Mouse (Mus musculus) frontal cortex, postnatal 10 days (tissue): ENCODE data around the gene Acadl.

ENCODE experiments used
- DNase-seq, 2 experiments: peaks; one replicate each; pipeline ENCODE4 v3.0.0; 2022; ENCODE audit warnings: low spot score in 2 of 2, mixed read lengths in 1 of 2

Gene Acadl

DNA sequence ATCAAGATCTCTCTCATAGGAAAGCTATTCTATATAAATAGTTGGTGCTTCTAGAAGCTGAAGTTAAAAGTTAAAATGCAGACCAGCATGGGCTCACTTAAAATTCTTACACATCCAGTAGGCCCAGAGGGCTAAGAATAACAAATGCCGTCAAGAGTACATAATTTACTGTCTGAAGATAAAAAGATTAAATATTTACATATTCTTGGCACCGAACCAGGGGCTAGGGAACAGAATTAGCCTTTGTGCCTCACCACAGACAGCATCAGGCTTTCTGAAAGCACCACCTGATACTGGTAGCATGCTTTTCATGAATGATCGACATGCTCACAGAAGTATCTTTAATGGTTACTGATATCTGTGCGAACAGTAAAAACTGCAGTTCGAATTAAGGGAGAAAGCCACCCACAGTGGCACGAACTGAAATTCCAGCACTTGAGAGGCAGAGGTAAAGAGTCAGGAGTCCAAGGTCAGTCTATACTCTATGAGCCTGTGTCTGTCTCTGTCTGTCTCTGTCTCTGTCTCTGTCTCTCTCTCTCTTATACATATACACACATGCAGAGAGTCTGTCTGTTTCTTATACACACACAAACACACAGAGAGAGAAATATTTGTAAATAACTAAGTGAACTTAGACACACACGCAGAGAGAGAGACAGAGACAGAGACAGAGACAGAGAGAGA, 23.2 kb downstream of the Acadl start:
- DNase-seq: no peak

- DNase-seq: no peak
Observed at GRCm38 (mm10) chr1:66839135-66839534, 23.9 kb downstream of the Acadl start.

DNA sequence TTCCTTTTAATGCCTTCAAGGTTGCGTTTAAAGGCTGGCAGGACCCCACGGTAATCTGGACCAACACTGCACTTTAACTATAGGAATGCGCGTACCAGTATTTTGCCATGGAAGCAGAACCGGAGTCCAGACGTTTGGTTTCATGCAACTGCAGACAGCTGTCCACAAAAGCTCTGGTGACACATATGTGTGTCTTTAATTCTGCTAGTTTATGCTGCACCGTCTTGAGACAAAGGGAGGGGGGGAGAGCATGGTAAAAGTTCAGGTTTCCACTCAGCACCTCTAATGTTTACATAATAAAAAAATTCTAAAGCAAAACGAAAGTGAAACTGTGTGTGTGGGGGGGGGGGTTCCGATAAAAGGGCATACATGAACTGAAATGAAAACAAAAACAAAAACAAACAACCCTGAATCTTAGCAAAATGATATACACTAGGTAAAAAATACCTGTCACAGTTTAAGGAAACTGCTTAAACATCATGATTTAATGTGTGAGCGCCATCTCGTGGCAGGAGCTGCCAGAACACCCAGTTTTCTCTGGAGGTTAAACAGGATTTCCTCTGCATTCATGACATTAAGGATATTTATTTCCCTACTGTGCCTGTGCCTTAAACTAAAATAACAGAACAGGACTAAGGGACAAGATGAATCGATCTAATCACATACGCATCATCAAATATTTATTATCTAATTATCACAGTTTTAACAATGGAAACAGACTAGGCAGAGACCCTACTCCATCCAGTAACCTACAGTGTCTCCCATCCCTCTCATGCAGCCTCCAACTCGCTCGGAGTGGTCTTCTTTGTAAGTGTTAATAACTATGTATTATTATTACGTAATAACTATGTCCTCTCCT, 24.7 kb downstream of the Acadl start:
- DNase-seq: peak in 1 of 2 experiments; percentile 62

GRCm38 (mm10) chr1:66837207-66837606, 25.9 kb downstream of the Acadl start:
- no peak for DNase-seq

- DNase-seq: no peak
Observed at GRCm38 (mm10) chr1:66832636-66833165, 30.4 kb downstream of the Acadl start.

- DNase-seq: no peak
Observed at GRCm38 (mm10) chr1:66831824-66832600, 31.1 kb downstream of the Acadl start.

- DNase-seq: no peak
Observed at GRCm38 (mm10) chr1:66829400-66830080, 33.5 kb downstream of the Acadl start.

GRCm38 (mm10) chr1:66821966-66822365, 41.1 kb downstream of the Acadl start:
- no peak for DNase-seq

- DNase-seq: no peak
Observed at GRCm38 (mm10) chr1:66820241-66820640, 42.8 kb downstream of the Acadl start.

DNA sequence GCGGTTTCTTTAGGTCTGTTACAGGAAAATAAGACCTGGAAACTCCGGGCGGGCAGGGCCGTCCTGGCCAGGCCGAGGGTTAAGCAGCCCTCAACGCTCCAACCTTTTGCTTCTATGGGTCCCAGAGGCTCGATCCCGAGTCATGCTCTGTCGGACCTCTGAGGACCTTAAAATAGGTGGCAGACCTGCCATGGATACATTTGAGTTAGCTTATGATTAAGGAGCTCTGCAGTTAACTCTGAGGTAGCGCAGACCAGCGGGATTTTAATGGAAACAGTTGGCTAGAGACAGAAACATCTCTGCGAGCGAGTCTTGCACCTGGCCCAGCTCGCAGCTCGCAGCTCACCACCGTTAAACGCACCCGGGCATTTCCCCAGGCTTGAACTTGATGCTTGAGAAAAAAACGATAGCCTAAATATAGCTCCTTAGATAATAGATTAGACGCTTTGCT, 45.2 kb downstream of the Acadl start:
- DNase-seq: no peak

- peak; percentile 88 to 92 for DNase-seq
Observed at GRCm38 (mm10) chr1:66817453-66817839, 45.6 kb downstream of the Acadl start, which contains the start of gene Kansl1l. Gene Kansl1l, minus strand, starts transcription at chr1:66817562.

DNA sequence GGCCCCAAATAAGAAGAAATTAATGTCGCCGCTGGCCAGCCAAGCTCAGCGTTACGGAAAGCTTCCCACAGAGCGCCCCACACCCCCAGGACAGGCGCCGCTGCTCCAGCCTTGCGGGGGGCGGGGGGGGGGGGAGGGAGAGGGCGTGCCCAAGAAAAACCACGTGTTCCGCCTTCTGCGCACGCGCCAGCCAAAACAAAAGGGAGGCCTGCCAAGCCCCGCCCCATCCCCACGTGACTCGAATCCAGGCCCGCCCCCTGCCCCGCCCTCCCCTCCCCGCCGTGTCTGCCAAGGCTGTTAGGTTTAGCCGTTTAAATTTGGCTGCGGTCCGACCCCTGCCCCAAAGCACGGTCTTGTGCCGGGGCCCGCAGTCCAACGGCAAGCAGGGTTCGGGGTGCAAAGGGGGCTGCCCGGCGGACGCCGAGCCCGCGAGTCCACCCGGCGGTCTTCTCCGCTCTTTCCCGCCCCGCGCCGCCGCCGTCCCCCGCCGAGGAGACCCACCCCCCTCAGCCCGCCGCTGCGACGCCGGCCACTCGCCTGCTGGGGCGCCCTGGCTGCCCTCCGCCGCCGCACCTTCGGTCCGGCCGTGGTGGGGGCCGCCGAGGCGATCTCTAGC, 46.1 kb downstream of the Acadl start:
- DNase-seq: peak; percentile 79 to 92

DNA sequence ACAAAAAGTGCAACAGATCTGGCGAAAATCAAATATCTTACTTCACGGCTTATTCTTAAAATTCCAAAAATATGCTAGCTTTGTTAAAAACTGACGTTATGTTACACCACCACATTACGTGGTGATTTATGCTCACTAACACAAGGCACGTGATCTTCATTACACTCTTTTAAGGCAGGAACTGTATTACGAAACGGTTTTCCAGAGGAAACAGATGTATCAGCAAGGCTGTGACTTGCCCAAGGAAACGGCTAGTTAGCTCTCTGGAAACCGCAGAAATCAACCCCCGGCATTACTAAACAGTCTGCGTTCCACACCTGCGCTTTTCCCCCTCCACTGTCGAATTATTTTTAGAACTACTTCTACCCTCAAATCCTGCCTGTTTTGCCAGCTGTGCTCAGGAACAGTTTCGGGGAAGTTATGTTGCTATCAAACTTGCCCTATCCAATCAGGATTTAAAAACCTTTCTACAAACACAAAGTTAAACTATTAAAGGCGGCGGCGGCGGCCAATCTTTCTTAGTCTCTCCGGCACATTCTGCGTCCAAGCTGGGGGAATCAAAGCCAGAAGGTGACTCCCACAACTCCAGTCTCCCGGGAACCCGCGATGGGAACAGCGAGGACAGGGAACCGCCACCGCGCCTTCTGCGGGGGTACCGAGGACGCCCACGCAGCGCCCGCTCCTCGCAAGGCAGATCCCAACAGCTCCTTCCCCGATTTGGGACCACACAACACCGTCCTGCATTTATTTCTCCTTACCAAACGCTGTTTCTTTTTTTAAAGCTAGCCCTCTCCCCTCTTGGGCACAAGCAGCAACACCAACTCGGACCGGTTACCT, 46.9 kb downstream of the Acadl start:
- DNase-seq: peak; percentile 60 to 66

GRCm38 (mm10) chr1:66814756-66815155, 48.3 kb downstream of the Acadl start:
- no peak for DNase-seq

GRCm38 (mm10) chr1:66813191-66813590, 49.9 kb downstream of the Acadl start:
- no peak for DNase-seq

DNA sequence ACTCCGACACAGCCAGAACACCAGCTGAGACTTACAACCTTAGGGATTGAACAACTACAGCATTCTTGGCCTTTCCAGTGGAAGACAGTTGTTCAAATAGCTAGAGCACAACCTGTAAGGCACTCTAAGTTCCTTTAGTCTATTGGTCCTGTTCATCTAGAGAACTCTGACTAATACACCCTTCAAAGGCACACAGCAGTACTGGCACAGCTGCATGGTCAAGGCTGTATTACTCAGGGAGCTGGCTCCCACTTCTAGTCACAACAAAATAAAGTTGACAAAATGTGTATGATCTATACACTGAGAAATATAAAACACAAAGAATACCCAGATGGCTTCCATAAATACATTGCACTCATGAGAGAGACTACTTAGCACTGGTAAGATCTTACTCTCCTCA, 56.3 kb downstream of the Acadl start:
- no peak for DNase-seq

- no peak for DNase-seq
Observed at GRCm38 (mm10) chr1:66805408-66805807, 57.7 kb downstream of the Acadl start.

DNA sequence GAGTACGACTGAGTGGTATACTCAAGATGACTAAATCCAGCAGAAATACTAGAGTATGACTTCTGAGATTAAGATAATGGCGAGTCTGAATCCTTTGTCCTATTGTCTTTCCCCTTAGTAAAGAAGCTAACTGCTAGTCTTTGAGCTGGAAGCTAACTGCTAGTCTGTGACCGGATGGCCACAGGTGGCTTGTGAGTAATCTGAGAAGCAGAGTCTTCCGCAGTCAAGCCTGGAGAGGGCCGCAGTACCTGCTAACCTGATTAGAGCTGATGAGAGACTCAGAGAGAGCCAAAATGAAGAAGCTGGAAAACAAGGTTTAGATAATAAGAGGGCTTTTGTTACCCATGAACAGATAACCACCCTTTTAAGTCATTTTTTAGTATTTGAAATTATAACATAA, 58.4 kb downstream of the Acadl start:
- DNase-seq: no peak

- DNase-seq: no peak
Observed at GRCm38 (mm10) chr1:66797962-66798361, 65.1 kb downstream of the Acadl start.
